Mouse (Mus musculus): ENCODE measurements around the gene Kif17. TPM values are rescaled to one million over a fixed set of nuclear protein-coding genes. Genes with fewer than 3 reads are reported as not detected.
"Not testable (repeated sequence)": the region's sequence is repeated elsewhere in the genome, so short reads cannot be mapped to it uniquely, and the experiment has no call there.

Kif17 gene
- polyA plus RNA-seq, 1 experiment from 2014 or later: 0.99 TPM

DNA sequence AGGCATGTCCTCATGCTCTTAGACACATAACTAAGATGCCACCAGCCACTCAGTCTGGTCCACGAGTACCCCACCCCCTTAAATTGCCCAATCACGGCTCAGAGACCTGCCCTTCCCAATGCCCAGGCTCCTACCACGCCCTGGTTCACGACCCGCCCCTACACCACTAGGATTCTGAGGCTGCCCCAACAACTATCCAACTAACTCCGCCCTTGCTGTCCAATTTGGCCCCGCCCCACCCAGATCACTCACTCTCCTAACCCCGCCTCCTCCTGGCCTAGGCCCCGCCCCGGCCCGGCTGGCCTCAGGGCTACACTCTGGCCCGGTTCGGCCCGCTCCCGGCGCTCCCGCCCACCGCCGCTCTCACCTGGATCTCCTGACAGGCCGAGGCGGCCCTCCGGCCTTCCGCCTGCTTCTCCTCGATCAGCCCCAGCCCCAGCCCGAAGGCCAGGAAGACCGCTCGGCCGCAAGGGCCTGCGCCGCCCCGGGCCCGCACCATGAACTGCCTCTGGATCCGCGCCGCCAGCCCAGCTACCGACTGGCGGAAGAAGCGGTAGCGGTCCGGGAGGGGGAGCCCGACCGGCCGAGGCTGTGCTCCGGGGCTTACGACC, 75.3 kb downstream of the Kif17 start:
- Histone ChIP-seq H3K4me3 (ENCODE audit: low read length) (peak overlapping the region; percentile 92), H3K4me2 (replicated peaks; ENCODE audit: low read depth, low read length) (peak overlapping the region; percentile 77), H3K4me1 (ENCODE audit: control insufficient read depth, insufficient read depth, low read length) (0 out of 2 replicates have a peak, but pooled peaks cover 4% of the 10 kb centered on the region), H3K27me3 (ENCODE audit: control insufficient read depth, insufficient read depth, low read length) (0 out of 2 replicates have a peak, but pooled peaks cover 3% of the 10 kb centered on the region), H3K36me3 (ENCODE audit: control insufficient read depth, insufficient read depth, low read length) (peaks cover 1% of the 10 kb centered on the region; the same call in 1 of the 2 replicates), H3K9ac (ENCODE audit: low read depth, low read length) (peak overlapping the region; percentile 95), H3K9me3 (ENCODE audit: control insufficient read depth, low read length) (no peaks in the 10 kb centered on the region), H3K27ac (ENCODE audit: low read depth, low read length) (peak overlapping the region; percentile 96)
- peak; percentile 94 for ATAC-seq (ENCODE audit: low FRiP score, low TSS enrichment)
- 1% methylated on average over 44 of the region's 45 CpGs for WGBS

DNA sequence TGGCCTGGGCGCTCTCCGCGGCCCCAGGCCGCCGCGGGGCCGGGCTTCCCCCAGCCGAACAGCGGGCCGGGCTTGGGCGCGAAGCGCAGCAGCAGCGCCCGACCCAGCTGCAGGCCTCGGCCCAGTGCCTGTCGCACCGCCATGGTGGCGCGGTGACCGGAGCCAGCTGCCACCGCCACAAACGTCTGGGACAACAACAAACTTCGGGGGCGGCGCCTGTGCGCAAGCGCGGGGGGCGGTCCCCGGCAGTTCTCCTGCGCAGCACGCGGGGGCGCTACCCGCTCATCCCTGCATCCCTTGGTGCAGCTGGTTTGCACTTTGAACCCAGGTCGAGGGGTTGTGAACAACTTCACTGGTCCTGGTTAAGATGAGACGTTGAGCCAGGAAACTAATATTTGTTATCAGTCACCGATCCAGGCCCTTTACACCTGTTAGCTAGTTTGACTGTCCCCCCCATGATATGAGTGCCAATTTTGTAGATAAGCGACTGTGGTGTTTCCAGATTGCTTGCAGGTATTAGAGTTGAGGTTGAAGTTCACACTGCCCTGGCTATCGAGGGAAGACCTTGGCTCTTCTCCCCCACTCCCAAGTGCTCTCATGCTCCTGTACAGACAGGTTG, 76.0 kb downstream of the Kif17 start, which contains the start of gene Pink1:
TSS of gene Pink1 (minus strand) at position 231 of the 619 bp plus-strand sequence.
- ATAC-seq (ENCODE audit: low FRiP score, low TSS enrichment): no peak; the same call in 1 of the 2 replicates
- WGBS: 3% methylated on average over 40 of the region's 41 CpGs
- peak within 1 kb of the TSS; percentile 96 for H3K27ac ChIP-seq (ENCODE audit: low read depth, low read length)

DNA sequence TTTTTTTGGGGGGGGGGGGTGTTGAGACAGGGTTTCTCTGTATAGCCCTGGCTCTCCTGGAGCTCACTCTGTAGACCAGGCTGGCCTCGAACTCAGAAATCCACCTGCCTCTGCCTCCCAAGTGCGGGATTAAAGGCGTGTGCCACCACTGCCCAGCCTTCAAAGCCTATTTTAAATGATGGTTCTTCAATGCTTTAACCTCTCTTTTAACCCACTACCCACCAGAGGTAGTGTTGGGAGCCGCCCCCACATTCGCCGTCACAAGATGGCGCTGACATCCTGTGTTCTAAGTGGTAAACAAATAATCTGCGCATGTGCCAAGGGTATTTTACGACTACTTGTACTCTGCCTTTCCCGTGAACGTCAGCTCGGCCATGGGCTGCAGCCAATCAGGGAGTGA, 76.9 kb downstream of the Kif17 start:
- not testable (repeated sequence) for H3K36me3 ChIP-seq (ENCODE audit: control insufficient read depth, insufficient read depth, low read length); H3K9me3 ChIP-seq (ENCODE audit: control insufficient read depth, low read length); H3K4me1 ChIP-seq (ENCODE audit: control insufficient read depth, insufficient read depth, low read length); H3K4me3 ChIP-seq (ENCODE audit: low read length); H3K27me3 ChIP-seq (ENCODE audit: control insufficient read depth, insufficient read depth, low read length); H3K4me2 ChIP-seq (replicated peaks; ENCODE audit: low read depth, low read length); H3K9ac ChIP-seq (ENCODE audit: low read depth, low read length); ATAC-seq (ENCODE audit: low FRiP score, low TSS enrichment); H3K27ac ChIP-seq (ENCODE audit: low read depth, low read length)
- WGBS: 42% methylated on average over 8 of the region's 12 CpGs

More for the DNA sequence above, 76.0 kb downstream of the Kif17 start, which contains the start of gene Pink1:
- Histone ChIP-seq H3K27me3 (ENCODE audit: control insufficient read depth, insufficient read depth, low read length) (peaks cover 5% of the 10 kb centered on the region; the same call in 1 of the 2 replicates), H3K4me3 (ENCODE audit: low read length) (peak within 1 kb of the TSS; percentile 92), H3K4me2 (replicated peaks; ENCODE audit: low read depth, low read length) (peak within 1 kb of the TSS; percentile 77), H3K9ac (ENCODE audit: low read depth, low read length) (peak within 1 kb of the TSS; percentile 95), H3K4me1 (ENCODE audit: control insufficient read depth, insufficient read depth, low read length) (0 out of 2 replicates have a peak, but pooled peaks cover 4% of the 10 kb centered on the region), H3K36me3 (ENCODE audit: control insufficient read depth, insufficient read depth, low read length) (no peaks in the 10 kb centered on the region), H3K9me3 (ENCODE audit: control insufficient read depth, low read length) (no peaks in the 10 kb centered on the region)

DNA sequence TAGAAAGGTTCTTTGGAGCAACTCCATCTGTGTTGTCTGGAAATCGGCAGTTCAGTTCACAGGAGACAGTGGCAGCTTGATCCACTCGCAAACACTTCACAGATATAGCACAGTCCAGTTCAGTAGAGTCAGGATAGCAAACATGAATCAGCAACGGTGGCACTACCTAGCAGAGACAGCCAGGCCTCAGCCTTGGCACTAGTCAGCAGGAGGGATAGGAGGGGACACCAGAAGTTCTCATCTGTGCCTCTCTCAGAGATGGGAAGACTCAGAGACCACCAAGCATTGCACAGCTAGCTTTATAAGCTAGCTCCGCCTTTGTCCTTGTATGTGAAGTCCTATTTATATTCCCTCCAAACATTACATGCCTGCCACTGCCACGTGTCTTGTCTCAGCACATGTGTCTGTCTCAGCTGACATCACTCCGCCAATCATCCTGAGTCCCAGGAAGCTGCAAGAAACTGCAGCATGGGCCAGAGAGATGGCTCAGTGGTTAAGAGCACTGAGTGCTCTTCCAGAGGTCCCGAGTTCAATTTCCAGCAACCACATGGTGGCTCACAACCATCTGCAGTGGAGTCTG, 77.7 kb downstream of the Kif17 start:
- Histone ChIP-seq H3K9ac (ENCODE audit: low read depth, low read length) (peak overlapping the region; percentile 23; the same call in 1 of the 2 replicates), H3K4me1 (ENCODE audit: control insufficient read depth, insufficient read depth, low read length) (0 out of 2 replicates have a peak, but pooled peaks cover 4% of the 10 kb centered on the region), H3K4me3 (ENCODE audit: low read length) (peak overlapping the region; percentile 29), H3K4me2 (replicated peaks; ENCODE audit: low read depth, low read length) (peak overlapping the region; percentile 35), H3K9me3 (ENCODE audit: control insufficient read depth, low read length) (no peaks in the 10 kb centered on the region), H3K36me3 (ENCODE audit: control insufficient read depth, insufficient read depth, low read length) (no peaks in the 10 kb centered on the region), H3K27me3 (ENCODE audit: control insufficient read depth, insufficient read depth, low read length) (peaks cover 7% of the 10 kb centered on the region; the same call in 1 of the 2 replicates), H3K27ac (ENCODE audit: low read depth, low read length) (no peak overlapping the region)
- ATAC-seq (ENCODE audit: low FRiP score, low TSS enrichment): no peak
- WGBS: 75% methylated on average over 7 of the region's 7 CpGs

DNA sequence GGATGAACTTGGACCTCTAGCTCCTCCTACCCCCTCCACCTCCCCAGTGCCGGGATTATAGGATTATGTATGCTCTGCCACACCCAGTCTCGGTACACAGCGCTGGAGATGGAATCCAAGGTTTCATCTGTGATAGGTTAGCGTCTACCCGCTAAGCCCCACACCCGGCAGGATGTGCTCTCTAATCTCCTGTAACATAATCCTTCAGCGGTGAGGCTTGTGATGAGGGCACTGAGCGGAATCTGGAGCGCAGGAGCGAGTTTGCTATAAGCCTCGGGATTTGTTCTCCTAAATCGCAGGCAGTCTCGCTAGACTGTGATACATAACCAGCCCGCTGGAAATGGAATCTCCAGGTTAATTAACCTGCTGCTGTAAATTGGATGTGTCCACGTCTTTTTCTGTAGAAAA, 80.0 kb downstream of the Kif17 start:
- 21% methylated on average over 15 of the region's 15 CpGs for WGBS
- ATAC-seq (ENCODE audit: low FRiP score, low TSS enrichment): no peak
- no peak overlapping the region for H3K27ac ChIP-seq (ENCODE audit: low read depth, low read length)

DNA sequence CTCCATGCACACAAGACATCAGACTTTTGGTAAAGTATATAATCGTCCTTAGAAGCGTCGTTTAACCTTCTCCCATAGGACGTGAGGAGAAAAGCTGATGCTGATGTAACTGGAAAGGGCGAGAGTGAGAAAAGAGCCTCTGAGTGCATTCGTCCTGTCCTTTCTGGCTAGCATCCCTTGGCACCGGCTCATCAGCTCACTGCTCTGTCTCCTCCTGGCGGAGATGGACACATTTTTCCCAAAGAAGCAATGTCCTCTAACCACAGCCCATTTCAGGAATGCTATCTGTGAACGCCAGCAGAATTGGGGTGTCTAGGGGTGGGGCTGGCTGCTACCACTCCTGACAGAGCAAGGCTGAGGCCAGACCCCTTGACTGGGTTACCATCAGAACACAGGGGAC, 81.4 kb downstream of the Kif17 start:
- ATAC-seq (ENCODE audit: low FRiP score, low TSS enrichment): no peak
- WGBS: 84% methylated on average over 9 of the region's 9 CpGs

More for the DNA sequence above, 80.0 kb downstream of the Kif17 start:
- no peak overlapping the region for H3K9ac ChIP-seq (ENCODE audit: low read depth, low read length)
- H3K9me3 ChIP-seq (ENCODE audit: control insufficient read depth, low read length): no peaks in the 10 kb centered on the region
- no peak overlapping the region for H3K4me3 ChIP-seq (ENCODE audit: low read length)
- H3K4me2 ChIP-seq (replicated peaks; ENCODE audit: low read depth, low read length): no peak overlapping the region
- 0 out of 2 replicates have a peak, but pooled peaks cover 4% of the 10 kb centered on the region for H3K4me1 ChIP-seq (ENCODE audit: control insufficient read depth, insufficient read depth, low read length)
- H3K27me3 ChIP-seq (ENCODE audit: control insufficient read depth, insufficient read depth, low read length): peaks cover 7% of the 10 kb centered on the region; the same call in 1 of the 2 replicates
- H3K36me3 ChIP-seq (ENCODE audit: control insufficient read depth, insufficient read depth, low read length): no peaks in the 10 kb centered on the region

DNA sequence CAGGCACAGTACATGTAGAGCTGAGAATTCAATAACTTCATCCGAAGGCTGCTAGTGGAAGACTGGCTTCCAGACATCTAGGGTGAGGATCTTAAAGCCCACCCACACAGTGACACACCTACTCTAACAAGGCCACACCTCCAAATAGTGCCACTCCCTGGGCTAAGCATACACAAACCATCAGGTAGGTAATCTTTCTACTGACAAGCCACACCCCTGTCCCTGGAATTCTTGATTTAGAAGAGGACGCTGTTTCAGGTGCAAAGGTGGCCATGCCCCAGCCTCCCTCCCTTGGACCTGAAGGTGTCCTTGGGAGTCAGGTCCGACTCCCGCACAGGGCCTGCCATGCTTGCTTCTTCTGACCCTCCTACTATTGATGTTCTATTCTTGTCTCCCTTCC, 82.9 kb downstream of the Kif17 start:
- Histone ChIP-seq H3K27ac (ENCODE audit: low read depth, low read length) (no peak overlapping the region), H3K4me1 (ENCODE audit: control insufficient read depth, insufficient read depth, low read length) (no peaks in the 10 kb centered on the region), H3K4me3 (ENCODE audit: low read length) (no peak overlapping the region), H3K9me3 (ENCODE audit: control insufficient read depth, low read length) (no peaks in the 10 kb centered on the region), H3K36me3 (ENCODE audit: control insufficient read depth, insufficient read depth, low read length) (no peaks in the 10 kb centered on the region), H3K4me2 (replicated peaks; ENCODE audit: low read depth, low read length) (no peak overlapping the region), H3K9ac (ENCODE audit: low read depth, low read length) (no peak overlapping the region), H3K27me3 (ENCODE audit: control insufficient read depth, insufficient read depth, low read length) (peaks cover 7% of the 10 kb centered on the region; the same call in 1 of the 2 replicates)
- ATAC-seq (ENCODE audit: low FRiP score, low TSS enrichment): no peak
- WGBS: 84% methylated on average over 4 of the region's 4 CpGs

More for the DNA sequence above, 81.4 kb downstream of the Kif17 start:
- no peaks in the 10 kb centered on the region for H3K36me3 ChIP-seq (ENCODE audit: control insufficient read depth, insufficient read depth, low read length)
- H3K27me3 ChIP-seq (ENCODE audit: control insufficient read depth, insufficient read depth, low read length): peaks cover 7% of the 10 kb centered on the region; the same call in 1 of the 2 replicates
- no peak overlapping the region for H3K27ac ChIP-seq (ENCODE audit: low read depth, low read length)
- H3K9me3 ChIP-seq (ENCODE audit: control insufficient read depth, low read length): no peaks in the 10 kb centered on the region
- no peak overlapping the region for H3K9ac ChIP-seq (ENCODE audit: low read depth, low read length)
- H3K4me1 ChIP-seq (ENCODE audit: control insufficient read depth, insufficient read depth, low read length): no peaks in the 10 kb centered on the region
- no peak overlapping the region for H3K4me3 ChIP-seq (ENCODE audit: low read length)
- H3K4me2 ChIP-seq (replicated peaks; ENCODE audit: low read depth, low read length): no peak overlapping the region

DNA sequence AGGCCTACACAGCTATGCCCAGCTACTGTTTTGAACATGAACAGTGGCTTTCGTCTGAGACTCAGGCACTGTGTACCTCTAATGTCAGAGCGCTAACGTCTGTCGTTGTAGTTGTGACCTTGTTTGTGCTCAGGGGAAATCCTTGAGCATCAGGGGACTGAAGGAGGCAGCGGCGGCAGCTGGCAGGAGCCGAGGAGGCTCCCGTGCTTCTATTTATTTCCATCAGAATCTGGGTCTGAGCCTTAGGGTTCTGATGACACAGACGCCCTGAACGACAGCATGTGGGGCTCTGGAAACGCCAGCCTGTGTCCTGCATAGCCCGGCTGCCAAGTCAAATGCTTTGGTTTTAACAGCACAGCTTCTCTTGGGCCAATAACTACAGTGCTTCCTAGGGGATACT, 84.8 kb downstream of the Kif17 start:
- Histone ChIP-seq H3K4me3 (ENCODE audit: low read length) (no peak overlapping the region), H3K9ac (ENCODE audit: low read depth, low read length) (no peak overlapping the region), H3K27ac (ENCODE audit: low read depth, low read length) (no peak overlapping the region), H3K4me1 (ENCODE audit: control insufficient read depth, insufficient read depth, low read length) (no peaks in the 10 kb centered on the region), H3K27me3 (ENCODE audit: control insufficient read depth, insufficient read depth, low read length) (peaks cover 5% of the 10 kb centered on the region; the same call in 1 of the 2 replicates), H3K4me2 (replicated peaks; ENCODE audit: low read depth, low read length) (no peak overlapping the region), H3K9me3 (ENCODE audit: control insufficient read depth, low read length) (no peaks in the 10 kb centered on the region), H3K36me3 (ENCODE audit: control insufficient read depth, insufficient read depth, low read length) (no peaks in the 10 kb centered on the region)
- ATAC-seq (ENCODE audit: low FRiP score, low TSS enrichment): no peak
- 88% methylated on average over 12 of the region's 12 CpGs for WGBS
